ENCODE assay signal across 17 mouse cellular contexts in genomic region chr5:114507964-114508363, GRCm38 (mm10). TPM values are rescaled to one million over a fixed set of nuclear protein-coding genes. Genes with fewer than 3 reads are reported as not detected.
DNase-seq lines count a peak whose midpoint lies in the region; ATAC-seq and TF ChIP-seq lines count a peak whose summit lies in the region.
"Had no signal": no experiment of that assay in that cellular context is flagged by ENCODE, and none has a peak within 500 bp of the region (broad histone marks: within the 10 kb centered on the region; RNA-seq: fewer than 3 reads in every experiment).

No protein-coding gene starts in this region.

- intact Hi-C loops in gastrocnemius, adult 2 months (cut with DNase I), result no loop called here

- TF ChIP-seq CTCF in gastrocnemius, adult 2 months (IDR thresholded peaks at IDR 0.05), result no peak

- DNase-seq in adrenal gland, postnatal 10 days, result peak; percentile 43
- DNase-seq in adrenal gland, adult 2 months, result no peak
- no peak for DNase-seq in heart, adult 18-20 months
- peak; percentile 34 for DNase-seq in kidney, postnatal 10 days
- no peak for DNase-seq in kidney, adult 18-20 months
- DNase-seq in forelimb bud, embryonic 11.5 days (ENCODE audit: low read depth, low spot score), result peak; percentile 10
- no peak for DNase-seq in gastrocnemius, adult 2 months
- DNase-seq: forebrain, postnatal 0 days; liver; lung, postnatal 10 days; thymus, postnatal 14 days had no signal

- H3K4me2 ChIP-seq in heart, embryonic 16.5 days (ENCODE audit: low read depth, low read length), result peak overlapping the region; percentile 23; the same call in 1 of the 2 replicates
- H3K4me2 ChIP-seq: embryonic facial prominence, embryonic 15.5 days; midbrain, embryonic 13.5 days; neural tube, embryonic 12.5 days had no signal

- H3K27ac ChIP-seq in heart, embryonic 16.5 days (ENCODE audit: low read length), result peak overlapping the region; percentile 42
- no peak overlapping the region for H3K27ac ChIP-seq in gastrocnemius, adult 2 months
- H3K27ac ChIP-seq: embryonic facial prominence, embryonic 15.5 days; kidney, postnatal 0 days; midbrain, embryonic 13.5 days; neural tube, embryonic 12.5 days had no signal

- H3K4me1 ChIP-seq in heart, embryonic 16.5 days (ENCODE audit: control insufficient read depth, insufficient read depth, low read length), result peaks cover 19% of the 10 kb centered on the region

- no peak overlapping the region for H3K4me3 ChIP-seq in heart, embryonic 16.5 days (ENCODE audit: low read length)
- H3K4me3 ChIP-seq in gastrocnemius, adult 2 months, result no peak overlapping the region
- H3K4me3 ChIP-seq: embryonic facial prominence, embryonic 15.5 days; midbrain, embryonic 13.5 days; neural tube, embryonic 12.5 days had no signal

- no peaks in the 10 kb centered on the region for H3K9me3 ChIP-seq in heart, embryonic 16.5 days (replicated peaks; ENCODE audit: control insufficient read depth, low read length)
- H3K9me3 ChIP-seq: embryonic facial prominence, embryonic 15.5 days; G1E; midbrain, embryonic 13.5 days; neural tube, embryonic 12.5 days had no signal

- 18% methylated on average over 4 of the region's 4 CpGs for WGBS in heart, embryonic 16.5 days

- H3K27me3 ChIP-seq in heart, embryonic 16.5 days (ENCODE audit: control insufficient read depth, insufficient read depth, low read length), result peaks cover 13% of the 10 kb centered on the region

- no peaks in the 10 kb centered on the region for H3K36me3 ChIP-seq in heart, embryonic 16.5 days (ENCODE audit: control insufficient read depth, insufficient read depth)
- H3K36me3 ChIP-seq: embryonic facial prominence, embryonic 15.5 days; G1E; midbrain, embryonic 13.5 days; neural tube, embryonic 12.5 days had no signal

- H3K9ac ChIP-seq in heart, embryonic 16.5 days (ENCODE audit: low read length), result peak overlapping the region; percentile 15; the same call in 1 of the 2 replicates
- H3K9ac ChIP-seq: embryonic facial prominence, embryonic 15.5 days; forebrain, postnatal 0 days; midbrain, embryonic 13.5 days; neural tube, embryonic 12.5 days had no signal

- no peak for ATAC-seq in heart, embryonic 16.5 days (replicated peaks; ENCODE audit: extremely low read depth, insufficient read depth, low FRiP score)
- ATAC-seq: forebrain, postnatal 0 days; midbrain, embryonic 13.5 days had no signal

RNA-seq across cellular contexts. Expression of gene Fam222a, which starts 59.9 kb away (rescaled TPM):
- 10 to 100 TPM; 29.5 to 56.8 TPM for total RNA-seq in adrenal gland, postnatal 10 days (2021)
- 10 to 100 TPM; 32.9 to 84.3 TPM for total RNA-seq in adrenal gland, adult 2 months (2021)
- 68.3 and 72.0 TPM in 2 replicates for polyA plus RNA-seq in adrenal gland, adult 2 months (2012; rRNA removed)
- 0.83 and 0.84 TPM in 2 replicates for polyA plus RNA-seq in heart, embryonic 16.5 days (2015; fragmentation: Nextera tagmentation; extraction: Ambion mirVana)
- total RNA-seq in heart, adult 18-20 months (2021), result 1 to 10 TPM; 2.6 to 3.3 TPM
- 1 to 10 TPM in 1 of 2 experiments, under 1 TPM in 1; 0.18 to 1.1 TPM for total RNA-seq in gastrocnemius, adult 2 months (2021)

Comparison
In these comparisons a context has a peak if more than half of its experiments do, and no peak if none do; other contexts are left out.
1. DNase-seq: peak in adrenal gland, postnatal 10 days (single experiment), kidney, postnatal 10 days (single experiment) and forelimb bud, embryonic 11.5 days (single experiment); none in adrenal gland, adult 2 months (single experiment), heart, adult 18-20 months (0 of 2), kidney, adult 18-20 months (single experiment) and gastrocnemius, adult 2 months (single experiment).
2. RNA of gene Fam222a, which starts 59.9 kb away (total RNA-seq): 32.9 to 84.3 TPM in adrenal gland, adult 2 months and 29.5 to 56.8 TPM in adrenal gland, postnatal 10 days; 2.6 to 3.3 TPM in heart, adult 18-20 months and 0.18 to 1.1 TPM in gastrocnemius, adult 2 months; every median in the first group is over 4 times any median in the second.